Mouse (Mus musculus): ENCODE measurements around the gene Rpl31.

DNA sequence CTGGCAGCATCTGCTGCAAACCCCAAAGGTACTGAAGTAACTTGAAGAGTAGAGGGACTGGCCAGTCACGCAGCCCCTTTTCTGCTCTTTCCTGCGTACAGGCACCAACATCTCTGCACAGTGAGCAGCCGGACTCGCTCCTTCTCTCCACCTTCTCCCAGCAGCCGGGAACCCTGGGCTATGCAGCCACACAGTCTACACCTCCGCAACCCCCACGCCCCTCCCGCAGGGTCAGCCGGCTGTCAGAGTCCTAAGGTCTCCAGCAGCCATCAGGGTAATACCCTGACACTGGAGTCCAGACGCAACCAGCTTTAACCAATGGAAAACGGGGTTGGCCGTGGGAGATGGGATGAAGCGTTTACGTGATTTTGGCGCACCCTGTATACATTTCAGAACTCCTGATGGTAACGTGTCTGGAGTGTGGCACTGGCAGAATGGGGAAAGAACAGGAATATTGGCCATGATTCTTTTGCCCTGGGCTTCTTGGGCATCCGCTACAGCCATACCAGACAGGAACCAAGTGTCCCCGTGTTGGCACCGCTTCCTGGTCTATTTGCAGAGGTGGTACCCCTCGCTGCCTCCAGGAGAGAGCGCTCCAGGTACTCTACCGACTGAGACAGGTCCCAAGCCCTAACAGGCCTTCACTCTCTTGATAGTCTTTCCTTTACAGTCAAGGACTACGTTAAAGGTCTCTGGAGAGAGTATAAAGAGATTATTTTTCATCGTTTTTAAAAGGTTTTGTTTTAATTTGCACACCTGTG lies 5.7 kb upstream of the Rpl31 start:
- TF ChIP-seq TAL1 (IDR thresholded peaks at IDR 0.05; ENCODE audit: low read length) (no peak), GATA1 (IDR thresholded peaks at IDR 0.05; ENCODE audit: low read length) (no peak)
